Comparison of ENCODE assay signal across 26 mouse cellular contexts in genomic region chr9:102845851-102846250, GRCm38 (mm10). TPM values are rescaled to one million over a fixed set of nuclear protein-coding genes. Genes with fewer than 3 reads are reported as not detected.
A peak's percentile ranks its signal among the peaks of the same experiment; 100 is the strongest.
DNase-seq lines count a peak whose midpoint lies in the region; ATAC-seq and TF ChIP-seq lines count a peak whose summit lies in the region.
"Had no signal": no experiment of that assay in that cellular context is flagged by ENCODE, and none has a peak within 500 bp of the region (broad histone marks: within the 10 kb centered on the region; RNA-seq: fewer than 3 reads in every experiment).

No protein-coding gene starts in this region.

- H3K9ac ChIP-seq in intestine, embryonic 16.5 days (ENCODE audit: low read depth, low read length) = no peak overlapping the region
- no peak overlapping the region for H3K9ac ChIP-seq in intestine, embryonic 15.5 days
- no peak overlapping the region for H3K9ac ChIP-seq in kidney, embryonic 16.5 days (replicated peaks; ENCODE audit: low read length)
- no peak overlapping the region for H3K9ac ChIP-seq in kidney, embryonic 15.5 days
- H3K9ac ChIP-seq in intestine, postnatal 0 days (ENCODE audit: low read depth, low read length) = no peak overlapping the region
- H3K9ac ChIP-seq: embryonic facial prominence, embryonic 15.5 days; heart, embryonic 15.5 days; hindbrain, embryonic 12.5 days; limb, embryonic 12.5 days; liver, embryonic 14.5 days; lung, embryonic 15.5 days; midbrain, embryonic 15.5 days; neural tube, embryonic 15.5 days; stomach, embryonic 15.5 days had no signal

- 67% methylated on average over 6 of the region's 6 CpGs for WGBS in intestine, embryonic 16.5 days
- 73% methylated on average over 6 of the region's 6 CpGs for WGBS in intestine, embryonic 15.5 days
- 63% methylated on average over 6 of the region's 6 CpGs for WGBS in kidney, embryonic 16.5 days
- whole genome bisulfite sequencing in kidney, embryonic 15.5 days = 68% methylated on average over 6 of the region's 6 CpGs
- WGBS in intestine, postnatal 0 days = 44% methylated on average over 6 of the region's 6 CpGs

- DNase-seq in kidney, postnatal 36 days = peak; percentile 37 to 63
- no peak for DNase-seq in heart, adult 8-10 months (ENCODE audit: low spot score)
- DNase-seq: adrenal gland, adult 8-10 months; cerebellum, adult 8-10 months; cerebellum, postnatal 25 days; gastrocnemius, postnatal 14 days; right cerebral cortex, postnatal 25 days had no signal

- peaks cover 67% of the 10 kb centered on the region for H3K4me1 ChIP-seq in intestine, embryonic 16.5 days (ENCODE audit: control insufficient read depth, insufficient read depth, low read length)
- peaks cover 72% of the 10 kb centered on the region for H3K4me1 ChIP-seq in intestine, embryonic 15.5 days (replicated peaks)
- peaks cover 62% of the 10 kb centered on the region for H3K4me1 ChIP-seq in kidney, embryonic 16.5 days (ENCODE audit: insufficient read depth, low read length)
- peaks cover 67% of the 10 kb centered on the region for H3K4me1 ChIP-seq in kidney, embryonic 15.5 days
- H3K4me1 ChIP-seq in intestine, postnatal 0 days (replicated peaks; ENCODE audit: control insufficient read depth, insufficient read depth, low read length) = peaks cover 21% of the 10 kb centered on the region

- peak; percentile 35 for ATAC-seq in intestine, embryonic 16.5 days
- no peak for ATAC-seq in intestine, embryonic 15.5 days
- ATAC-seq in kidney, embryonic 16.5 days (ENCODE audit: low FRiP score, low TSS enrichment) = peak; percentile 22; the same call in 1 of the 2 replicates
- ATAC-seq in kidney, embryonic 15.5 days (replicated peaks; ENCODE audit: low FRiP score) = no peak
- 0 out of 2 replicates have a peak, but pooled peaks have one; percentile 44 for ATAC-seq in intestine, postnatal 0 days
- ATAC-seq: hindbrain, postnatal 0 days; midbrain, embryonic 15.5 days had no signal

- no peak for TF ChIP-seq CTCF in intestine, postnatal 0 days (IDR thresholded peaks at IDR 0.05; ENCODE audit: low read depth)

- no peak overlapping the region for H3K4me3 ChIP-seq in intestine, embryonic 16.5 days (ENCODE audit: low read length)
- no peak overlapping the region for H3K4me3 ChIP-seq in intestine, embryonic 15.5 days (replicated peaks)
- H3K4me3 ChIP-seq in kidney, embryonic 16.5 days (ENCODE audit: low read length) = no peak overlapping the region
- H3K4me3 ChIP-seq in kidney, embryonic 15.5 days (replicated peaks) = no peak overlapping the region
- no peak overlapping the region for H3K4me3 ChIP-seq in intestine, postnatal 0 days (ENCODE audit: low read depth, low read length)
- H3K4me3 ChIP-seq: embryonic facial prominence, embryonic 10.5 days; embryonic facial prominence, embryonic 15.5 days; heart, embryonic 10.5 days; heart, embryonic 15.5 days; hindbrain, embryonic 12.5 days; limb, embryonic 12.5 days; lung, embryonic 15.5 days; midbrain, embryonic 10.5 days; midbrain, embryonic 15.5 days; neural tube, embryonic 15.5 days; stomach, embryonic 15.5 days had no signal

- H3K9me3 ChIP-seq in intestine, embryonic 16.5 days (ENCODE audit: control insufficient read depth, low read length) = no peaks in the 10 kb centered on the region
- no peaks in the 10 kb centered on the region for H3K9me3 ChIP-seq in intestine, embryonic 15.5 days
- no peaks in the 10 kb centered on the region for H3K9me3 ChIP-seq in kidney, embryonic 16.5 days (ENCODE audit: low read length)
- no peaks in the 10 kb centered on the region for H3K9me3 ChIP-seq in kidney, embryonic 15.5 days (replicated peaks)
- H3K9me3 ChIP-seq in intestine, postnatal 0 days (ENCODE audit: control insufficient read depth) = no peaks in the 10 kb centered on the region
- H3K9me3 ChIP-seq: embryonic facial prominence, embryonic 10.5 days; embryonic facial prominence, embryonic 15.5 days; G1E; heart, embryonic 10.5 days; heart, embryonic 15.5 days; hindbrain, embryonic 12.5 days; limb, embryonic 12.5 days; lung, embryonic 15.5 days; midbrain, embryonic 10.5 days; midbrain, embryonic 15.5 days; neural tube, embryonic 15.5 days; stomach, embryonic 15.5 days had no signal

- no peaks in the 10 kb centered on the region for H3K36me3 ChIP-seq in intestine, embryonic 16.5 days (ENCODE audit: control insufficient read depth, insufficient read depth, low read length)
- no peaks in the 10 kb centered on the region for H3K36me3 ChIP-seq in intestine, embryonic 15.5 days
- H3K36me3 ChIP-seq in kidney, embryonic 16.5 days (ENCODE audit: insufficient read depth, low read length) = no peaks in the 10 kb centered on the region
- no peaks in the 10 kb centered on the region for H3K36me3 ChIP-seq in kidney, embryonic 15.5 days
- H3K36me3 ChIP-seq in intestine, postnatal 0 days (ENCODE audit: control insufficient read depth, insufficient read depth) = no peaks in the 10 kb centered on the region
- H3K36me3 ChIP-seq: embryonic facial prominence, embryonic 10.5 days; embryonic facial prominence, embryonic 15.5 days; heart, embryonic 10.5 days; heart, embryonic 15.5 days; hindbrain, embryonic 12.5 days; limb, embryonic 12.5 days; lung, embryonic 15.5 days; midbrain, embryonic 10.5 days; midbrain, embryonic 15.5 days; neural tube, embryonic 15.5 days; stomach, embryonic 15.5 days had no signal

- H3K4me2 ChIP-seq in intestine, embryonic 16.5 days (ENCODE audit: low read depth, low read length) = no peak overlapping the region
- no peak overlapping the region for H3K4me2 ChIP-seq in intestine, embryonic 15.5 days (replicated peaks)
- no peak overlapping the region for H3K4me2 ChIP-seq in kidney, embryonic 16.5 days (replicated peaks; ENCODE audit: low read depth, low read length)
- H3K4me2 ChIP-seq in kidney, embryonic 15.5 days = no peak overlapping the region
- no peak overlapping the region for H3K4me2 ChIP-seq in intestine, postnatal 0 days (replicated peaks; ENCODE audit: low read depth)
- H3K4me2 ChIP-seq: embryonic facial prominence, embryonic 15.5 days; heart, embryonic 15.5 days; hindbrain, embryonic 12.5 days; limb, embryonic 12.5 days; lung, embryonic 15.5 days; midbrain, embryonic 15.5 days; neural tube, embryonic 15.5 days; stomach, embryonic 15.5 days had no signal

- no peak overlapping the region for H3K27ac ChIP-seq in intestine, embryonic 16.5 days (ENCODE audit: low read length)
- no peak overlapping the region for H3K27ac ChIP-seq in intestine, embryonic 15.5 days
- no peak overlapping the region for H3K27ac ChIP-seq in kidney, embryonic 16.5 days (ENCODE audit: low read length)
- H3K27ac ChIP-seq in kidney, embryonic 15.5 days = no peak overlapping the region
- H3K27ac ChIP-seq in intestine, postnatal 0 days (ENCODE audit: low read depth, low read length) = peak overlapping the region; percentile 28; the same call in 1 of the 2 replicates
- H3K27ac ChIP-seq: embryonic facial prominence, embryonic 10.5 days; heart, embryonic 10.5 days; heart, embryonic 15.5 days; hindbrain, embryonic 12.5 days; hindbrain, postnatal 0 days; liver, embryonic 14.5 days; lung, embryonic 15.5 days; midbrain, embryonic 10.5 days; midbrain, embryonic 15.5 days; neural tube, embryonic 15.5 days had no signal

- no peaks in the 10 kb centered on the region for H3K27me3 ChIP-seq in intestine, embryonic 16.5 days (replicated peaks; ENCODE audit: control insufficient read depth, insufficient read depth, low read length)
- no peaks in the 10 kb centered on the region for H3K27me3 ChIP-seq in intestine, embryonic 15.5 days (replicated peaks)
- H3K27me3 ChIP-seq in kidney, embryonic 16.5 days (ENCODE audit: insufficient read depth, low read length) = no peaks in the 10 kb centered on the region
- H3K27me3 ChIP-seq in kidney, embryonic 15.5 days = no peaks in the 10 kb centered on the region
- H3K27me3 ChIP-seq in intestine, postnatal 0 days (replicated peaks; ENCODE audit: control insufficient read depth, insufficient read depth, low read length) = no peaks in the 10 kb centered on the region
- H3K27me3 ChIP-seq: embryonic facial prominence, embryonic 15.5 days; heart, embryonic 15.5 days; hindbrain, embryonic 12.5 days; limb, embryonic 12.5 days; lung, embryonic 15.5 days; midbrain, embryonic 15.5 days; neural tube, embryonic 15.5 days; stomach, embryonic 15.5 days had no signal

RNA-seq across cellular contexts. Expression of gene Ryk, which starts 11.1 kb away (rescaled TPM):
- polyA plus RNA-seq in intestine, embryonic 16.5 days (2015; fragmentation: Nextera tagmentation; extraction: Ambion mirVana) = 13.5 and 14.4 TPM in 2 replicates
- 19.7 and 21.2 TPM in 2 replicates for polyA plus RNA-seq in intestine, embryonic 15.5 days (2015; fragmentation: Nextera tagmentation; extraction: Ambion mirVana)
- polyA plus RNA-seq in kidney, embryonic 16.5 days (2015; fragmentation: Nextera tagmentation; extraction: Ambion mirVana) = 17.0 and 18.5 TPM in 2 replicates
- polyA plus RNA-seq in kidney, embryonic 15.5 days (2015; fragmentation: Nextera tagmentation; extraction: Ambion mirVana) = 19.7 and 19.8 TPM in 2 replicates
- 22.3 and 23.9 TPM in 2 replicates for polyA plus RNA-seq in intestine, postnatal 0 days (2015; fragmentation: Nextera tagmentation; extraction: Ambion mirVana)
- total RNA-seq in heart, adult 8-10 months (2022) = 10 to 100 TPM; 35.0 to 41.6 (median 36.9) TPM

Comparison
In these comparisons a context has a peak if more than half of its experiments do, and no peak if none do; other contexts are left out.
1. ATAC-seq: peak in intestine, embryonic 16.5 days (single experiment), kidney, embryonic 16.5 days (single experiment) and intestine, postnatal 0 days (single experiment); none in intestine, embryonic 15.5 days (single experiment) and kidney, embryonic 15.5 days (single experiment).